Mouse (Mus musculus) embryo, embryonic 9.5 days (tissue): ENCODE data around the gene Agpat2.

Experiments
- DNase-seq: peaks from one replicate; pipeline ENCODE4 v3.0.0-alpha.2; 2017; ENCODE audit errors: extremely low spot score

The Agpat2 gene

GRCm38 (mm10) chr2:26603720-26604671 is at the start of gene Agpat2:
TSS of gene Agpat2 (minus strand) at chr2:26604417.
- DNase-seq = peak; percentile 78

- peak; percentile 91 for DNase-seq
Measured at GRCm38 (mm10) chr2:26646643-26647293, 42.6 kb upstream of the Agpat2 start.

DNA sequence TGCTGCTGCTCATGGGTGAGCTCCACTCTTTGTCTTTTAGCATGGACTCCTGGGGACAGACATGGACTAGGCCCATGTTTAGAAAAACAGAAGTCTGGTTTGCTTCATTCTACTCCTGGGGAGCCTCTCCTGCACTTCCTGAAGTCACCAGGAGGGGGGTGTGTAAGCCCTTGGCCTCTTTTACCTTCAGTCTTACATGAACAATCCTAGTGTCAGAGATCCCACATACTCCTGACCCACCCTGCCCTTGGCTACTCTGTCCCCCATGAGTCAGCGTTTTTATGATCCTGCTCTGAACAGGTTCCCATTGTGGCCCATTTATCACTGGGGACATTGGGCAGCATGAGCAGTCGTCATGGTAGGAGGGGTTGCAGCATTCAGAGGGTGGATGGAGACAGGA is 39.7 kb upstream of the Agpat2 start:
- DNase-seq = no peak

DNA sequence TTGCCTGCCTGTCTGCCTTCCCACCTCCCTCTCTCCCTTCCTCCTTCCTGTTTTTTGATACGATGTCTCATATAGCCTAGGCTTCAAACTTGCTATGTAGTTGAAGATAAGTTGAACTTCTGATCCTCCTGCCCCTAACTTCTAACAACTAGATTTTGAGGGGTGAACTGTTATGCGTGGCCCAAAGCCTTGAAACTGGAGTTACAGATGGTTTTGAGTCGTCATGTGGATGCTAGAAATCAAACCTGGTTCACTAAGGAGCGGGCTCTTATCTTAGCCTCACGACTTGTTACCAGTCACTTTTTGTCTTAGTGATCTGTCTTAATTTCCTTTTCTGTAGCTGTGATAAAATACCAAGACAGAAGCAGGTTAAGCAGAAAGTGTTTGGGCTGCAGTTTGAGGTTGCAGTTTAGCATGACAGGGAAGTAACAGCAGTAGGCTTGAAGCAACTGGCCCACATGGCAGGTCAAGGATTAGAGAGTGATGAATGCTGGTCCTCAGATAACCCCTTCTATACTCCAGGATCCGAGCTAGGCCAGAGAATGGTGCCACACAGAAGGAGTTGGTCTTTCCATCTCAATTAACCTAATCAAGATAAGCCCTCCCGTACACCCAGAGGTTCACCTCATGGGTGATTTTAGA is 36.9 kb upstream of the Agpat2 start:
- no peak for DNase-seq

DNA sequence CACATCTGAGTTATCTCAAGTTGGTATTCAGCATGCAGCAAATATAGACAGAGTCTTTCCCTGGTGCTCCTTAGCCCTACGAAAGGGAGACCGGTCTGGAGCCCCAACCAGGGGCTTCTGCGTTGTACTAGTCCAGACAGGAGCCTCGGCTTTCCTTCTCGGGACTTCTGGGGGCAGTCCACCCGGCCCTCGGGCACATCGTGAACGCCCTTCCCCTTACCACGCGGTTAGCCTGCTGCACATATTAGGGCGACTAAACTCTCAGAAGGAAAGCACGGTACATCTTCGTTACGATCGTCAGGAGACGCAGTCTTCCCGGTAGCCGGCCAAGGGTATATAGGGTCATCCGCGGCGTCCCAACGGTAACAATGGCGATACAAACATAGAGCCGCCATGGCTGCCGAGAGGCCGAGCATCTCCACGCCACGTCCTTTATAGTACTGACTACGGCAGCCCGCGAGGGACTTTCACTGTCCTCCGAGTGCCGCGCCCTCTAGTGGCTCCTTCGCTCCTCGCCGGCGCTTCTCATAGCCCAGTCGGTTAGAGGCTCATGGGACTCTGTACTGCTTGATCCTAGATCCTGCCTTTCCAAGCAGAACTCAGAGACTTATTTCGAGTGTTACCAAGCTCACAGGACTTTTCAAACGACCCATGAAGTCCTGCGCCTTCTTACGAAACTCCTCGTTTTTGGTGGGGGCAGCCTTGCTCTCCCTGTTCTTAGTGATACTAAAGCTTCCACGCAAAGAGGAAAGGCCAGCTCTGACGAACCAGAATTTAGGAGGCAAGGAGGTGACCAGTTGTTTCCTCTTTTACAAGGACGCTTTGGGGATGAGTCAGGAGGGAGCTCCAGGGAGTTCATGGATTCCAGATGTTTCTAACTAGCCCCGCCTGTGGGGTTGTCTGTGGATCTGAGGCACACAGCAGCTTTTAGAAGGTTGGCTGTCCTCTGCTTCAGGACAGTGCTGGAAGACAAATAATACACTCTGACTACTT is 35.9 kb upstream of the Agpat2 start:
- peak; percentile 98 for DNase-seq

DNA sequence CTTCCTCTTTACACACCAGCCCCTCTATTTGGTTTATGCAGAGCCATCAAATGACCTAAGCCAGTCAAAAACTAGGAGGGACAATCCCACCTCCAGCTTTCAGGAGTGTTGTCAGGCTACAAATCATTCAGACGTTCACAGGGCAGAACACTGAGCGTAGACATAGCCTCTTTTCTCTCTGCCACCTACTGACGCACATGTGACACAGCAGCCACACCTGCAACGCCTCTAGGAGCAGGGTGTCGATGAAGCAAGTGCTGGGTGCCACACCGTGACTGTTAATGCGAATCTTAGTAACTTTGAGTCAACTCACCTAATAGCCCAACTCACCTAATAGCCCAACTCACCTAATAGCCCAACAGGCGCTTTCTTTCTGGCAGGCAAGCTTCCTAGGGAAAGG is 34.9 kb upstream of the Agpat2 start:
- DNase-seq = peak; percentile 51

DNA sequence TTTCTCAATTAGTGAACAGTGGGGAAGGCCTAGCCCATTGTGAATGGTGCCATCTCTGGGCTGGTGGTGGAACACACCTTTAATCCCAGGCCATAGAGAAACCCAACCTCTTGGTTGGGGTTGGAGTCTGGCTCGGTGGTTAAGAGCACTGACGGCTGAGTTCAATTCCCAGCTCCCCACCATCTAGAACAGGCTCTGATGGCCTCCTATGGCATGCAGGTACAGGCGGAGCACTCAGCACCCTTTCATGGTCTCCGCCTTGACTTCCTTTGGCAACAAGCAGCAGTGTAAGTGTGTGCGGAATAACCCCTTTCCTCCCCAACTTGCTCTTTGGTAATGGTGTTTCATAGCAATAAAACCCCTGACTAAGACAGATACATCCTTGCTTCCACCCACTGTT is 34.4 kb upstream of the Agpat2 start:
- no peak for DNase-seq

DNA sequence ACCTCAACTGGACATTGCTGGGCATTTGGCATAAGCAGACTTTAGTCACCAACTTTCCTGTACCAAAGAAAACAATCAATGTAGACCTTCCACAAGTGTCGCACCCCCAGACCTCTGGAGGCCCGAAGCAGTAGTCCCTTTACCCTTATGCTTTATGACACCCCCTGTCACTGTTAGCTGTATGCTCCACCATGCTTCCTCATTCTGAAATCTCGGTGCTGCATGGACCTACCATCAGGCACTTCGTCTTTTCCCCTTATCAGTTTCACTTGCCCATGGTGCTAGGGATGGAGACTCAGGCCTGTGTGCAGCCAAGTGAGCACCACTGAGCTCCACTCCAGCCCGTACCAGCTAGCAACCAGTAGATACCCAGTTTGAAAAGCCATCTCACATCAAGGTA is 33.8 kb upstream of the Agpat2 start:
- no peak for DNase-seq

GRCm38 (mm10) chr2:26637316-26637932 is 33.2 kb upstream of the Agpat2 start:
- no peak for DNase-seq

- DNase-seq = no peak
Measured at GRCm38 (mm10) chr2:26636325-26636635, 32.1 kb upstream of the Agpat2 start.

DNA sequence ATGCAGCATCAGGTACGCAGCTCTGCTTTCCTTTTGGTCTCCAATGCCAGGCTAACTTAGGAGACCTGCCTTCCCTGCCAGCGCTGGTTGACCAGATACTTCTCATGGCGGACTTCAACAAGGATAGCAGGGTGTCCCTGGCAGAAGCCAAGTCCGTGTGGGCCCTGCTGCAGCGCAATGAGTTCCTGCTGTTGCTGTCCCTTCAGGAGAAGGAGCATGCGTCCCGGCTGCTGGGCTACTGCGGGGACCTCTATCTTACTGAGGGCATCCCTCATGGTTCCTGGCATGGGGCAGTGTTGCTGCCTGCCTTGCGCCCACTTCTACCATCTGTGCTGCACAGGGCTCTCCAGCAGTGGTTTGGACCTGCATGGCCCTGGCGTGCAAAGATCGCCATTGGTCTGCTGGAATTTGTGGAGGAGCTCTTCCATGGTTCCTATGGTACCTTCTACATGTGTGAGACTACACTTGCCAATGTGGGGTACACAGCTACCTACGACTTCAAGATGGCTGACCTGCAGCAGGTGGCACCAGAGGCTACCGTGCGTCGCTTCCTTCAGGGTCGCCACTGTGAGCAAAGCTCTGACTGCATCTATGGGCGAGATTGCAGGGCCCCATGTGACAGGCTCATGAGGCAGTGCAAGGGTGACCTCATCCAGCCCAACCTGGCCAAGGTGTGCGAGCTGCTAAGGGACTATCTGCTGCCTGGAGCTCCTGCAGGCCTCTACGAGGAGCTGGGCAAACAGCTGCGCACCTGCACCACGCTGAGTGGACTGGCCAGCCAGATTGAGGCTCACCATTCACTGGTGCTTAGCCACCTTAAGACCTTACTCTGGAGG is 31.5 kb upstream of the Agpat2 start:
- DNase-seq = peak; percentile 46

GRCm38 (mm10) chr2:26634629-26635488 is 30.6 kb upstream of the Agpat2 start:
- peak; percentile 55 for DNase-seq

DNA sequence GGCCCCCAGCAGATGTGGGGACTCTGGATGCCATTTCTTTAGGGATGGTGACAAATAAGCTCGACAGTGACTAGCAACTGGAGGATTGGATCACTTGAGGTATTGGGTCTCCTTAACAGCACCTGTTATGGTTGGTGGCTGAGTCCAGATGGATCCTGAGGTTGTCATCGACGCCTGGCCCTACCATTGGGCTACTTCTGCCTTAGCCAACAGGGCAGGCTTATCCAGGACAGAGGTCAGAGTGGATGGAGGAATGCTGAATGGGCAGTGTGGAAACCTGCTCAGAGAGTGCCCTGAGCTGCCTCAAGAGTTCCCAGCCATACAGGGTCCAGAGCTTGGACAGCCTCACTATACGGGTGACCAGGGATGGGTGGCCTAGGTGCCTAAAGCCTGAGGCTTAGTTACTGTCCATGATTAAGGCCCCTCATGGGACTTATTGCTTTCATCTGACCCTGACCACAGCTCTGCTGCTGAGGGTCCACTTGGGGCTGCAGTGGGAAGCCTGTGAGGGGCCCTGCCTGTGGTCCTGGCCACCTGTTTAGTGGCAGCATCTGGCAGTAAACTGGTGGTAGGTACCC is 29.8 kb upstream of the Agpat2 start:
- no peak for DNase-seq

GRCm38 (mm10) chr2:26632541-26633395 is 28.6 kb upstream of the Agpat2 start:
- DNase-seq = no peak

DNA sequence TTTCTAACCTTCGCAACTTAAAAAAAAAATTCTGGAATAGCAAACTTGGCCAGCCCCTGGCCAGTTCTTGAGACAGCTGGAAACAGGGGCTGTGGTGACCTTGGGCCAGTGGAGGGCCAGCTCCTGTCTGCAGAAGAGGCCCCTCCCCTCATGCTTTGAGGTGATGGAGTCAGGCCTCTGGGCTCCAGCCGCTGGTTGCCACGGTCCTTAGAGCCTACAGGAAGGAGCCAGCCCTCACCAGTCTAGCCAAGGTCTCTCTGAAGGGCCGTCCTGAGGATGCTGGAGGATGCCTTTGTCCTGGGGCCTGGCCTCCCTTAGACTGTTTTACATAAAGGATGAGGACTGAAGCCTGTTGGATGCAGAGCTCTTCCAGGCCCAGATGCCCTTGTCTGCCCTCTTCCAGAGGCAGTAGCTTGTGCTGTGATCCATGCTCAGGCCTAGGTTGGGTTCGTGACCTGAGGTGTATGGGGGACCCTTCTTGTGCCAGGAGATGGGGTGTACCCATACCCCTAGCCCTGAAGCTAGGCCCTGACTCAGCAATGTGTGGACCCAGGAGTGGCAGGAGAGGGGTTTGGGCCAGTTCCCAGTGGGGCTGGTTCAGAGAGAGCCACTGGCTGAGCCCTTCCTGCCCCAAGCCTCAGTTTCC is 24.7 kb upstream of the Agpat2 start:
- DNase-seq = peak; percentile 55

DNA sequence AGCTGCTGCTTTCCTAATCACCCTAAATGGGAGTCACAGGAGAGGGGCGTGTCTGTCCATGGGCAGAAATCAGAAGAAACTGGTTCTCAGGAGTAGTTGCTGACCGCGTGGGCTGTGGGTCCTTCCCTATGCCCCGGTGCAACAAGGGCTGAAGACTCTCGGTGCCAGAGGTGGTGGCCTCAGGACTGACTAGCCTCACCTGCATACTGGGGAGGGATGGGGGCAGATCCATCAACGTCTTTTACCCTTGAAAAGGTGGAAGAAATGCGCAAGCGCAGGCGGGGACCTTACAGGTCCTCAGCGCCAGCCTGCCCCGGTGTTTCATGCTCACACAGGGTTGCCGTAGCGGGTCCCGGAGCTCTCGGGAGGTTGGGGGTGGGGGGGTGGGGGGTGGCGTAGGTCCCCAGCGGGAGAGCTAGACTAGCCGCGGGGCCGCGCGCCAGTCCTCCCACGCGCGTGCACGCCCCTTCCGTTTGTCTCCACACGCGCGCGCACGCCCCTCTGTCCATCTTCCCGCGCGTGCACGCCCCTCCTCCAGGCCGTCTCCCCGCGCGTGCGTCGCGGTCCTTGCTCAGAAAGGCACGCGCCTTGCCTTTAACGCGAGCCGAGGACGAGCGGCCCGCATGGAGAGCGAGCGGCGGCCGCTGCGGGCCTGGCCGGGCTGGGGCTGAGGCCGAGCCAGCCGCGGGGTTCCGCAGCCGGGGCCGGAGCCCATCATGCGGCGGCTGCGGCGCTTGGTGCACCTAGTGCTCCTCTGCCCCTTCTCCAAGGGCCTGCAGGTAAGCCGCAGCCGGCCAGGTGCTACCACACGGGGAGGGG is 23.9 kb upstream of the Agpat2 start, which contains the start of gene Fam69b:
Gene Fam69b, plus strand, starts transcription at position 537 of the 819 bp plus-strand sequence.
- DNase-seq = peak; percentile 79
